Mouse (Mus musculus) cortical plate, adult 2 months (tissue): ENCODE results near the gene Foxj1.

Source experiments
- CTCF ChIP-seq: fragments of 200-500 bp; IDR thresholded peaks from 2 replicates; pipeline ENCODE4 v1.5.1; 2011; ENCODE audit warnings: mild to moderate bottlenecking, control low read depth, low read length; ENCODE audit not compliant: insufficient read depth; ENCODE audit errors: extremely low read depth
- POLR2A ChIP-seq: fragments of 200-500 bp; IDR thresholded peaks from 2 replicates; pipeline ENCODE4 v1.6.1; 2011; ENCODE audit warnings: mild to moderate bottlenecking, low read length, control low read depth; ENCODE audit not compliant: insufficient read depth; ENCODE audit errors: extremely low read depth

DNA sequence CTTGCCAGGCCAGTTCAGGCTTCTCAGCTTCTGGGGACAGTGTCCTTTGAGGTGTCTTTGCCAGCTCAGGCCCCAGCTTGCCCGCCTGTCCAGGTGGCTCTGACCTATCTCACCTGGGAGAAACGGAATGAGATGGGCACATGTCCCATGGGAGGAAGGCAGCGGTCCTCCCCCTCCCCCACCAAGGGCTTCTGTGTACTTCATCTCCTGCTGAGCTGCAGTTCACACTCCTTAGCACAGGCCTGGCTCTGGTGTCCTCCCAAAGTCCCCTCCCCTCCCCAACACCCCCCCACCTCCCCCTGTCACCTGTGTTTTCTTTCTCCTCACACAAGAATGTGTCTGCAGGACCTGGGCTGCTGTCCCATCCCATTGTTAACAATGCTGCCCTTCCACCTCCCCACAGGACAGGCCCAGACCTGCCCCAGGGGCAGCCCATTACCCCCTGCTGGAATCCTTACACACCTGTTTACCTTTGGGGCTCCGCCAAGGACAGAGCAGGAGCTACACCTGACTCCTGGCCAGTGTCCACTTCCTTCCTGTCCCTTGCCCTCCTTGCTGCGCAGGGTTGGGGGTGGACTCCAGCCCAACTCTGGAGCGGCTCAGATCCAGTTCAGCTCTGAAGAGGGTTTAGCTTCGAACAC, 8.1 kb downstream of the Foxj1 start:
- TF ChIP-seq POLR2A = no peak
- no peak for TF ChIP-seq CTCF
